Mouse (Mus musculus) heart, adult 8-10 months (tissue): ENCODE results near the gene Obox8. TPM values are rescaled to one million over a fixed set of nuclear protein-coding genes. Genes with fewer than 3 reads are reported as not detected.

ENCODE experiments used
- DNase-seq: peaks from one replicate; pipeline ENCODE4 v3.0.0; 2022; ENCODE audit warnings: low spot score
- total RNA-seq, 4 experiments: library from RNA; stranded (reverse); gene quantifications; 2 replicates each; pipeline ENCODE4 v1.2.4; 2022

Obox8 gene
- not detected for total RNA-seq

DNA sequence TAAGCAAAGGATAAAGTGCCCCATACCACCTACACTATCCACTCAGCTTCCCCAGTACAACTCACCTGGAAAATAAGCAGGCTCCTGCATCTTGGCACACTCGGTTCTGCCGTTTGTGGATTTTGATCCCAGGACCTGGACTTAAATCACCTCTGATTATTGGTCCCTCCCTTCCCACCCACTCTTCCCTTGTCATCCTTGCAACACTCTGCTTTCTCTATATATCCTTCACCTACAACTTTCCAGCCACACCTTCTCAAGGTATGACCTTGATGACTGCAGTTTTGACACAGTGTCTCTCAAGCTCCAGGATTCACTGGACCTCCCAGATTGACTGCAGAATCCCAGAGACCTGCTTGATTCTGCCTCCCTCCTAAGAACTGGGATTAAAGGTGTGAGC is at the start of gene Obox8:
TSS of gene Obox8 (minus strand) at position 101 of the 400 bp plus-strand sequence.
- DNase-seq = no peak

DNA sequence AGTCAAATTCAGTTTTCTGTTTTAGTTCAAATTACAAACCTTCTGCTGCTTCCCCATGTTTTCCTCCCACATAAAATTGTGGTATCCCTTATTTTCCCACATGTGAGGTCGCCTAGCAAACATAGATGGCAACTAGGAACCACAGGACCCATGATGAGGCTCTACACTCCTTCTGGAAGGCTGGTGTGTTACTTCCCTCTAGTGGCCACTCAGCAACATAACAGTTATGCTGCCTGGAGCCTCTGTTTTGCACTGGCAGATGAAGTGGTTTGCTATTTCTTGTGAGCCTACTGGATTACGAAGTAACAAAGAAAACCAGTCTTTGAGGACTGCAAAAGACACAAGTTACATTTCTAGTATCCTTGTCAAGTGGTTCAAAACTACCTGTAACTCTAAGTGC is 16.1 kb downstream of the Obox8 start:
- no peak for DNase-seq

GRCm38 (mm10) chr7:14308671-14309070 is 24.7 kb downstream of the Obox8 start:
- DNase-seq = no peak

DNA sequence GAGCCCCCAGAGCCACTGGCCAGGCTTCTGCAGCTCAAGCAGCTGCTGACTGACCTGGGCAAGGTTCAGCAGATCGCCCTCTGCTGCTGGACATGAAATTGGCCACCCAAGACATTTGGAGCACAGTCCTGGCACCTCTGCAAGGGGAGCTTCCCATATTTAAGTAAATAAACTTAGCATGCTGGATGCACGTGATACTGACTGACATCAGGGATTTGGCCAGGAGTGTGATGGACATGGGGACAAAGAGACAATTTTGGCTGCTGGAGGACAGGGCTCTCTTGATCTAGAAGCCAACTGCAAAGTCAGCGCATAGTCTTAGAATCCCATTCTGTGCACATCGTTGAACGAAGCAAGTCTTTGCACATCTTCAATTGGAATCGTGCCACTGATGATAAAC is 25.8 kb downstream of the Obox8 start:
- DNase-seq = no peak

Other genes starting within 250 kb of the Obox8 start
- gene Sult2a3, start 210.5 kb downstream of the Obox8 start, total RNA-seq = not detected
- not detected for gene Sult2a6, start 78.7 kb downstream of the Obox8 start, total RNA-seq
- gene Sult2a8, start 113.2 kb upstream of the Obox8 start, total RNA-seq = not detected
- gene Sult2a7, start 160.7 kb upstream of the Obox8 start, total RNA-seq = not detected
- gene Vmn1r90, start 229.9 kb upstream of the Obox8 start, total RNA-seq = under 1 TPM in 2 of 4 experiments, not detected in 2; 0.03 to 0.19 TPM